Mouse (Mus musculus) ZHBTc4 (cell line): ENCODE data around the gene Ikbip.

Source experiments
- DNase-seq: peaks from one replicate; pipeline ENCODE4 v3.0.0-alpha.2; 2011; ENCODE audit warnings: low read depth, low spot score

The Ikbip gene

GRCm38 (mm10) chr10:91082550-91083392 lies at the start of gene Ikbip, which contains the start of gene Apaf1:
TSS of gene Ikbip (plus strand) at chr10:91082940.
TSS of gene Apaf1 (minus strand) at chr10:91082770.
- DNase-seq, result peak; percentile 99

- peak; percentile 85 for DNase-seq
Observed at GRCm38 (mm10) chr10:91033942-91034341, 48.8 kb upstream of the Ikbip start.

- DNase-seq, result no peak
Observed at GRCm38 (mm10) chr10:91049696-91050095, 33.0 kb upstream of the Ikbip start.

GRCm38 (mm10) chr10:91051156-91051555 lies 31.6 kb upstream of the Ikbip start:
- no peak for DNase-seq

- DNase-seq, result no peak
Observed at GRCm38 (mm10) chr10:91052734-91053133, 30.0 kb upstream of the Ikbip start.

GRCm38 (mm10) chr10:91060742-91061141 lies 22.0 kb upstream of the Ikbip start:
- DNase-seq, result peak; percentile 64

- no peak for DNase-seq
Observed at GRCm38 (mm10) chr10:91062355-91062754, 20.4 kb upstream of the Ikbip start.

- no peak for DNase-seq
Observed at GRCm38 (mm10) chr10:91071768-91072167, 11.0 kb upstream of the Ikbip start.

GRCm38 (mm10) chr10:91073345-91073744 lies 9.4 kb upstream of the Ikbip start:
- no peak for DNase-seq

- DNase-seq, result no peak
Observed at GRCm38 (mm10) chr10:91076667-91077066, 6.1 kb upstream of the Ikbip start.

GRCm38 (mm10) chr10:91080540-91080939 lies 2.2 kb upstream of the Ikbip start:
- DNase-seq, result no peak

GRCm38 (mm10) chr10:91081959-91082507 lies 707 bp upstream of the Ikbip start:
- DNase-seq, result peak; percentile 48

GRCm38 (mm10) chr10:91083393-91083927 lies 720 bp downstream of the Ikbip start:
- no peak for DNase-seq

GRCm38 (mm10) chr10:91092812-91093211 lies 10.1 kb downstream of the Ikbip start:
- DNase-seq, result no peak

- no peak for DNase-seq
Observed at GRCm38 (mm10) chr10:91094251-91095104, 11.7 kb downstream of the Ikbip start.

- DNase-seq, result no peak
Observed at GRCm38 (mm10) chr10:91098056-91098455, 15.3 kb downstream of the Ikbip start.

GRCm38 (mm10) chr10:91100101-91100500 lies 17.4 kb downstream of the Ikbip start:
- no peak for DNase-seq

- no peak for DNase-seq
Observed at GRCm38 (mm10) chr10:91101936-91102335, 19.2 kb downstream of the Ikbip start.

GRCm38 (mm10) chr10:91102799-91103590 lies 20.3 kb downstream of the Ikbip start:
- DNase-seq, result peak; percentile 52

GRCm38 (mm10) chr10:91105981-91106380 lies 23.2 kb downstream of the Ikbip start:
- no peak for DNase-seq

GRCm38 (mm10) chr10:91109841-91110240 lies 27.1 kb downstream of the Ikbip start:
- DNase-seq, result no peak
